Mouse (Mus musculus) bone marrow, adult 2 months (tissue): Measurements from ENCODE around the gene Smim24.

Experiments used
- CTCF ChIP-seq: fragments of 200-500 bp; IDR thresholded peaks from 2 replicates; pipeline ENCODE4 v1.5.1; 2011; ENCODE audit warnings: low read length, control low read depth; ENCODE audit not compliant: control insufficient read depth, insufficient read depth
- POLR2A ChIP-seq: fragments of 200-500 bp; IDR thresholded peaks from 2 replicates; pipeline ENCODE4 v1.6.1; 2011; ENCODE audit warnings: low read depth, mild to moderate bottlenecking, control low read depth, low read length, borderline replicate concordance; ENCODE audit not compliant: control insufficient read depth

DNA sequence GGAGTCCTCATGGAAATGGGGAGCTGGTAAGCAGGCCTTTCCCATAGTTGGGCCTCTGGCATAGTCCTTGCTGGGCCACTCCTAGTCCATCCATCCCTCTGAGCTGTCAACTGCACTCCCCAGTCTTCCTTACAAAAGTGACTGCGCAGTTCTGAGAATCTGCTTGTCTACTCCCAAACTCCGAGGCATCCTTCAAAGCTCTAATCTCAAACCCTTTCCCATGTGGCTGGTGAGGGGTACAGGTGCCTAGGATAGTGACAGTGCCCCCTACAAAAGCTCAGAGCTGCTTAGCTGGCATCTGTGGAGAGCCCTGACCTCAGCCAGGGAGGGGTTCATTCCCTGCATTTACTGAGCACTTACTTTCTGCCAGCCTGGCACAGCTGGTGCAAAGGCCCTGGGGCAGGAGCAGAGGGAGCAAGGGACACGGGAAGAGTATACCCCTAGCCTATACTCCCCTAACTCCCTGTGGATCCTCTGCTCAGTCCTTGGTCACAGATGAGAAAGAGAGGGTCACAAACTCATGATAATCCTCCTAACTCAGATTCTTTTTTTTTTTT is 29.9 kb downstream of the Smim24 start:
- TF ChIP-seq POLR2A: no peak
- no peak for TF ChIP-seq CTCF
